Mouse (Mus musculus): ENCODE results near the gene Creb3l1. TPM values are rescaled to one million over a fixed set of nuclear protein-coding genes. Genes with fewer than 3 reads are reported as not detected.
A peak's percentile ranks its signal among the peaks of the same experiment; 100 is the strongest.

The Creb3l1 gene
- 42.6 and 56.6 TPM in 2 replicates for polyA plus RNA-seq (2014; fragmentation: Nextera tagmentation; extraction: Ambion mirVana)

- DNase-seq (ENCODE audit: low spot score) (peak; percentile 91), ATAC-seq (ENCODE audit: low read depth) (peak; percentile 27)
- 2% methylated on average over 14 of the region's 27 CpGs for WGBS
- H3K27me3 ChIP-seq (replicated peaks; ENCODE audit: control insufficient read depth, insufficient read depth, low read length) = no peaks in the 10 kb centered on the region; the same call in 1 of the 2 replicates
- H3K4me3 ChIP-seq (ENCODE audit: low read depth, low read length) = peak within 1 kb of the TSS; percentile 75
- H3K27ac ChIP-seq (replicated peaks; ENCODE audit: low read depth, low read length) = peak within 1 kb of the TSS; percentile 83
- H3K36me3 ChIP-seq (ENCODE audit: control insufficient read depth, insufficient read depth, low read length) = no peaks in the 10 kb centered on the region
- H3K9me3 ChIP-seq (ENCODE audit: control insufficient read depth, low read length) = no peaks in the 10 kb centered on the region
- H3K9ac ChIP-seq (ENCODE audit: low read depth, low read length) = peak within 1 kb of the TSS; percentile 83
- peak within 1 kb of the TSS; percentile 74 for H3K4me2 ChIP-seq (ENCODE audit: low read depth, low read length)
- H3K4me1 ChIP-seq (ENCODE audit: control insufficient read depth, insufficient read depth, low read length) = peaks cover 22% of the 10 kb centered on the region
Observed at GRCm38 (mm10) chr2:92024274-92024672, at the start of gene Creb3l1. Creb3l1 (minus strand) TSS chr2:92024502.

DNA sequence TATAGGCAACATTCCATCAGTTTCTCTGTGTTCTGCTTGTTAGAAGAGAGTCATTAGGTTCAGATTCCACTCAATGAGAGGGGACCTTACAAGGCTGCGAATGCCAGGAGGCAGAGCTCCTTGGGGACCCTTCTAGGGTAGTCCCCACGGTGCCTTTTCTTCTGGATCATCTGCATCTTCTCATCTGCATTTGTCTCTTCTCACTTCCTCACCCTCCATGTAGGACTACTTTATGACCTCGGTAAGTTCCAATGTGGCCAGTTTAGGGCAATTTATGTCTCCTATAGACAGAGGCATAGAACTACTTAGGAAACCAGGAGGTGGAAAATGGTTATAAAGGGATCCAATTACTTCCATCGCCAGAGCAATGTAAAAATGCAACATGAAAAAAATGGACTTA is 46.8 kb upstream of the Creb3l1 start:
- no peak overlapping the region for H3K4me2 ChIP-seq (ENCODE audit: low read depth, low read length)
- H3K9ac ChIP-seq (ENCODE audit: low read depth, low read length) = no peak overlapping the region
- no peaks in the 10 kb centered on the region for H3K27me3 ChIP-seq (replicated peaks; ENCODE audit: control insufficient read depth, insufficient read depth, low read length)
- no peaks in the 10 kb centered on the region for H3K9me3 ChIP-seq (ENCODE audit: control insufficient read depth, low read length)
- no peak for ATAC-seq (ENCODE audit: low read depth)
- 68% methylated on average over 4 of the region's 4 CpGs for WGBS
- H3K4me1 ChIP-seq (ENCODE audit: control insufficient read depth, insufficient read depth, low read length) = no peaks in the 10 kb centered on the region
- no peaks in the 10 kb centered on the region for H3K36me3 ChIP-seq (ENCODE audit: control insufficient read depth, insufficient read depth, low read length)
- no peak for DNase-seq (ENCODE audit: low spot score)
- H3K27ac ChIP-seq (replicated peaks; ENCODE audit: low read depth, low read length) = no peak overlapping the region
- no peak overlapping the region for H3K4me3 ChIP-seq (ENCODE audit: low read depth, low read length)

DNA sequence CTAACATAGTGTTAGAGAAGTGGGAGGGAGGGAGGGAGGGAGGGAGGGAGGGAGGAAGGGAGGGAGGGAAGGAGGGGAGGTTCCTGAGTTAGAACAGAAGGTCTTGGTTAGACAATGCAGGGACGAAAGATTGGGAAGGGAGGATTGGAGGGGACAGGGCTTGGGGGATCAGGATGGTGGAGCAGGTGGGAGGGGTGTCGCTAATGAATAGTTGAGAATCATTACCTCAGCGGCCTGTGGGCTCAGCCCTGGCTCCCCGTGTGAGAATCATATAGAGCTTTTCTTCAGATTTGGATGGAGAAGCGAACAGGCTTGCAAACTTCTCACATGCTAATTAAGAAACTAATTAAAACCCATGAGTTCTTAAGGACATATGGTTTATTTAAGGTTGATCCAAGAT is 45.3 kb upstream of the Creb3l1 start:
- Histone ChIP-seq H3K27me3 (replicated peaks; ENCODE audit: control insufficient read depth, insufficient read depth, low read length) (no peaks in the 10 kb centered on the region), H3K4me1 (ENCODE audit: control insufficient read depth, insufficient read depth, low read length) (no peaks in the 10 kb centered on the region), H3K9ac (ENCODE audit: low read depth, low read length) (no peak overlapping the region), H3K36me3 (ENCODE audit: control insufficient read depth, insufficient read depth, low read length) (no peaks in the 10 kb centered on the region), H3K4me2 (ENCODE audit: low read depth, low read length) (no peak overlapping the region), H3K9me3 (ENCODE audit: control insufficient read depth, low read length) (no peaks in the 10 kb centered on the region), H3K27ac (replicated peaks; ENCODE audit: low read depth, low read length) (no peak overlapping the region), H3K4me3 (ENCODE audit: low read depth, low read length) (no peak overlapping the region)
- ATAC-seq (ENCODE audit: low read depth) = no peak
- DNase-seq (ENCODE audit: low spot score) = no peak
- WGBS = 73% methylated on average over 5 of the region's 5 CpGs

DNA sequence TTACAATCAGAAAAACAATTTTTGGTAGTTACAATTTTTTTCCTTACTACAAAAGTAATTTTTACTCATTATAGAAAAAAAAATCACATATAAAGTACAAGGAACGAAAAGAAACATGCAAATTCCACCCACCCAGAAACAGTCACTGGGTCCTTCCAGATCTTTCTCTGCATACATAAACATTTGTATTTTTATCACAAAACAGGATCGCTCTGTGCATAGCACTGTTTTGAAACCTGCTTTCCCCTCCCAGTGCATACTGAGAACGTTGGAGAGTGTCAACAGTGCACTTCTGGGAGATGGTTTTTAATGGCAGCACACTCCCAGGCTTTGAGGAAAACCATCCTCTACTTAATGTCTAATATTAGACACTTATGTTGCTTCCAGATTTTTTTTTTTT is 43.3 kb upstream of the Creb3l1 start:
- Histone ChIP-seq H3K27ac (replicated peaks; ENCODE audit: low read depth, low read length) (no peak overlapping the region), H3K9me3 (ENCODE audit: control insufficient read depth, low read length) (no peaks in the 10 kb centered on the region), H3K36me3 (ENCODE audit: control insufficient read depth, insufficient read depth, low read length) (no peaks in the 10 kb centered on the region), H3K4me1 (ENCODE audit: control insufficient read depth, insufficient read depth, low read length) (no peaks in the 10 kb centered on the region), H3K4me3 (ENCODE audit: low read depth, low read length) (no peak overlapping the region), H3K4me2 (ENCODE audit: low read depth, low read length) (no peak overlapping the region), H3K9ac (ENCODE audit: low read depth, low read length) (no peak overlapping the region), H3K27me3 (replicated peaks; ENCODE audit: control insufficient read depth, insufficient read depth, low read length) (no peaks in the 10 kb centered on the region)
- WGBS = 65% methylated on average over 3 of the region's 3 CpGs
- ATAC-seq (ENCODE audit: low read depth) = no peak
- DNase-seq (ENCODE audit: low spot score) = no peak

DNA sequence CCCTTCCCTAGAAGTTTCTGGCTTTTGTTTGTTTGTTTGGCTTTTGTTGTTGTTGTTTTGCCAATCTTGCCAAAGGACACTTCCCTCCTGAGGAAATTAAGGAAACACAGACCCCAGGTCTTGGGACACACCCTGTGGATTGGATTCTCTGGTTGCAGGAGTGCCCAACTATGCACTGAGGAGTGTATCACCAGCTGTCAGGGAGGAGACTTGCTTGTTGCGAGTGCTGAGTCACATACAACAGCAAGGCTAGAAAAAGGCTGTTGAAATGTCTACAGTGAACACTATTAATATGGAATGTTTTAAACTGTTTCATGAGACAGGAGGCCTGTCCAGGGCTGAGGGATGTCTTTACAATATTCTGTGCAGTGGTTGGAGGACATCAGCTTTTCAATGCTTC is 42.6 kb upstream of the Creb3l1 start:
- no peaks in the 10 kb centered on the region for H3K36me3 ChIP-seq (ENCODE audit: control insufficient read depth, insufficient read depth, low read length)
- H3K4me3 ChIP-seq (ENCODE audit: low read depth, low read length) = no peak overlapping the region
- peaks cover 2% of the 10 kb centered on the region; the same call in 1 of the 2 replicates for H3K27me3 ChIP-seq (replicated peaks; ENCODE audit: control insufficient read depth, insufficient read depth, low read length)
- H3K27ac ChIP-seq (replicated peaks; ENCODE audit: low read depth, low read length) = no peak overlapping the region
- ATAC-seq (ENCODE audit: low read depth) (no peak), DNase-seq (ENCODE audit: low spot score) (no peak)
- H3K9me3 ChIP-seq (ENCODE audit: control insufficient read depth, low read length) = no peaks in the 10 kb centered on the region
- H3K9ac ChIP-seq (ENCODE audit: low read depth, low read length) = no peak overlapping the region
- 63% methylated on average over 1 of the region's 1 CpGs for WGBS
- no peaks in the 10 kb centered on the region for H3K4me1 ChIP-seq (ENCODE audit: control insufficient read depth, insufficient read depth, low read length)
- no peak overlapping the region for H3K4me2 ChIP-seq (ENCODE audit: low read depth, low read length)

GRCm38 (mm10) chr2:92065938-92066337 is 41.6 kb upstream of the Creb3l1 start:
- no peaks in the 10 kb centered on the region for H3K4me1 ChIP-seq (ENCODE audit: control insufficient read depth, insufficient read depth, low read length)
- WGBS = 60% methylated on average over 6 of the region's 6 CpGs
- no peak overlapping the region for H3K9ac ChIP-seq (ENCODE audit: low read depth, low read length)
- H3K4me2 ChIP-seq (ENCODE audit: low read depth, low read length) = no peak overlapping the region
- ATAC-seq (ENCODE audit: low read depth) (no peak), DNase-seq (ENCODE audit: low spot score) (no peak)
- H3K4me3 ChIP-seq (ENCODE audit: low read depth, low read length) = no peak overlapping the region
- no peak overlapping the region for H3K27ac ChIP-seq (replicated peaks; ENCODE audit: low read depth, low read length)
- H3K27me3 ChIP-seq (replicated peaks; ENCODE audit: control insufficient read depth, insufficient read depth, low read length) = peaks cover 7% of the 10 kb centered on the region; the same call in 1 of the 2 replicates
- no peaks in the 10 kb centered on the region for H3K36me3 ChIP-seq (ENCODE audit: control insufficient read depth, insufficient read depth, low read length)
- no peaks in the 10 kb centered on the region for H3K9me3 ChIP-seq (ENCODE audit: control insufficient read depth, low read length)

DNA sequence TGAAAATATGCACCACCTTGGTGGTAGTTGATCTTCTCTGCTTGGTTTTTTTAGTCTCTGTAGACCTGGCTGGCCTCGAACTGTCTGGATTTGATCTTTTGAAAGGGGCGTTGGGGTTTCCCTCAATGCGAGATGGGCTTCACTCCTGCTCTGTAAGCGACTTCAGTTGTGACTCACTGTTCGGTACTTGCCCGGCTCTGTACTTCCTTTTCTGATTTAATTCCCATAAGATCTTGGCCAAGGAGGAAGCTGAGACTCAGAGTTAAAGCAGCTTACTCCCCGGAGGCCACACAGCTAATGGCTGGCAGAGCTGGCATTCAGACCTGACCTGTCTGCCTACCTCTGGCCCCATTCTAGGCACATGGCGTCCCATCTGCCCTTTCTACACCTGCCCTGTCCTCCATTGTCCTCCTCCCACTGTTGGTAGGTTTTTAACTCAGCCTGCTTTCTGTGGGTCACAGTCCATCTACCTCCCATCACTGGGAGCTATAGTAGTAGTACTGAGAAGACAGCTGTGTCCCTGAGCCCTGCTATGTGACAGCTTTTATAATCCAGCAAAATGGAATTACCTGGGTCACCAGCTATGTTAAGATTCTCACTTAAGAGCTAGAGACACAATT is 41.1 kb upstream of the Creb3l1 start:
- 79% methylated on average over 8 of the region's 8 CpGs for WGBS
- no peak for DNase-seq (ENCODE audit: low spot score)

DNA sequence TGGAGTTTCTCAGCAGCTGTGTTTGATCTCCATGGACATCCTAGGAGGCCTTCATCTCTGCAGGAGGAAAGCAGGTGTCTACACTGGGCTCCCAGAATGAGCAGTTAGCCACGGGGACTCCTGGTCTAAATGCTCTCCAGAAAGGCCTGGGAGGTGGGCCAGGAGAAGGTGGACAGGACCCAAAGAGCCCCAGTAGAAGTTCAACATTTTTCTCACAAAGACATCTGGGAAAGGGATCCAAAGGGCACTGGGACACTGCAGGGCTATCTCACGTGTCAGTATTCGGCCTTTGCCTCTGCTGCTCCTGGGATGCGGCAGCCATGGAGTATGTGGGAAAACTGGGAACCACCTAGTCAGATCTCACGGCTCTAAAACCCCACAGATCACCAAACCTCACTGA is 38.8 kb upstream of the Creb3l1 start:
- Histone ChIP-seq H3K9me3 (ENCODE audit: control insufficient read depth, low read length) (no peaks in the 10 kb centered on the region), H3K9ac (ENCODE audit: low read depth, low read length) (no peak overlapping the region), H3K27ac (replicated peaks; ENCODE audit: low read depth, low read length) (no peak overlapping the region), H3K4me2 (ENCODE audit: low read depth, low read length) (no peak overlapping the region), H3K4me3 (ENCODE audit: low read depth, low read length) (no peak overlapping the region), H3K27me3 (replicated peaks; ENCODE audit: control insufficient read depth, insufficient read depth, low read length) (peaks cover 29% of the 10 kb centered on the region), H3K36me3 (ENCODE audit: control insufficient read depth, insufficient read depth, low read length) (no peaks in the 10 kb centered on the region), H3K4me1 (ENCODE audit: control insufficient read depth, insufficient read depth, low read length) (peaks cover 6% of the 10 kb centered on the region; the same call in 1 of the 2 replicates)
- ATAC-seq (ENCODE audit: low read depth) (no peak), DNase-seq (ENCODE audit: low spot score) (no peak)
- WGBS = 76% methylated on average over 5 of the region's 5 CpGs

More for the DNA sequence above, 41.1 kb upstream of the Creb3l1 start:
- no peak overlapping the region for H3K9ac ChIP-seq (ENCODE audit: low read depth, low read length)
- no peak overlapping the region for H3K4me2 ChIP-seq (ENCODE audit: low read depth, low read length)
- no peak overlapping the region for H3K27ac ChIP-seq (replicated peaks; ENCODE audit: low read depth, low read length)
- no peaks in the 10 kb centered on the region for H3K9me3 ChIP-seq (ENCODE audit: control insufficient read depth, low read length)
- no peaks in the 10 kb centered on the region for H3K4me1 ChIP-seq (ENCODE audit: control insufficient read depth, insufficient read depth, low read length)
- peaks cover 11% of the 10 kb centered on the region; the same call in 1 of the 2 replicates for H3K27me3 ChIP-seq (replicated peaks; ENCODE audit: control insufficient read depth, insufficient read depth, low read length)
- no peak overlapping the region for H3K4me3 ChIP-seq (ENCODE audit: low read depth, low read length)
- no peaks in the 10 kb centered on the region for H3K36me3 ChIP-seq (ENCODE audit: control insufficient read depth, insufficient read depth, low read length)
- ATAC-seq (ENCODE audit: low read depth) = no peak

DNA sequence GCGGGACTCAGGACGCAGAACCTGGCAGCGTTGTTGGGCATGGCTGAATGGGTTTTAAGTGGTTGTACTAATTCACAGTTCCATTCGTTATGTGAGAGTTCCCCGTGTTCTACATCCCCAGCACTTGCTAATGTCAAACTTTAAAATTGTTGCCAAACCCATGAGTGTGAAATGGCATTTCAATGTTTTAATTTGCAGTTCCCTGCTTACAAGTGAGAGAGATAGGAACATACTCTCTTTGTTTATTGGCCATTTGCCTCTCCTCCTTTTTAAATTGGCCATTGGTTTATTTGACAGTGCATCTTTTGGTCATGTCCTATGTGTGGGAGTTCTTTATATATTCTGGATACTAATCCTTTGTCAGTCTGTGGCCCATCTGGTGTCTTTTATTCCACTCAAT is 37.0 kb upstream of the Creb3l1 start:
- Histone ChIP-seq H3K4me2 (ENCODE audit: low read depth, low read length) (no peak overlapping the region), H3K9ac (ENCODE audit: low read depth, low read length) (no peak overlapping the region), H3K4me1 (ENCODE audit: control insufficient read depth, insufficient read depth, low read length) (peaks cover 15% of the 10 kb centered on the region), H3K27ac (replicated peaks; ENCODE audit: low read depth, low read length) (no peak overlapping the region), H3K9me3 (ENCODE audit: control insufficient read depth, low read length) (no peaks in the 10 kb centered on the region), H3K27me3 (replicated peaks; ENCODE audit: control insufficient read depth, insufficient read depth, low read length) (peaks cover 29% of the 10 kb centered on the region), H3K4me3 (ENCODE audit: low read depth, low read length) (no peak overlapping the region), H3K36me3 (ENCODE audit: control insufficient read depth, insufficient read depth, low read length) (no peaks in the 10 kb centered on the region)
- ATAC-seq (ENCODE audit: low read depth) (no peak), DNase-seq (ENCODE audit: low spot score) (no peak)
- WGBS = 73% methylated on average over 5 of the region's 5 CpGs

All from embryonic facial prominence, embryonic 14.5 days (tissue).